Mouse (Mus musculus) kidney, embryonic 16.5 days (tissue): Measurements from ENCODE around the gene Olfr522. TPM values are rescaled to one million over a fixed set of nuclear protein-coding genes. Genes with fewer than 3 reads are reported as not detected.

ENCODE experiments used
- ATAC-seq: fragments of 200-750 bp; cut with Nextera tagmentation; 2 replicates; pipeline ENCODE4 v1.8.0; 2017; ENCODE audit warnings: moderate TSS enrichment; ENCODE audit not compliant: low FRiP score, low TSS enrichment
- H3K27ac ChIP-seq: fragments of 300-500 bp; sonication (generic); 2 replicates; pipeline ENCODE4 v1.5.1; 2014; ENCODE audit warnings: low read length
- H3K27me3 ChIP-seq: fragments of 300-500 bp; sonication (generic); 2 replicates; pipeline ENCODE4 v1.6.1; 2014; ENCODE audit warnings: low read length, control low read depth, mixed read lengths; ENCODE audit not compliant: insufficient read depth
- H3K36me3 ChIP-seq: fragments of 300-500 bp; sonication (generic); 2 replicates; pipeline ENCODE4 v1.6.1; 2014; ENCODE audit warnings: low read length, control low read depth, mixed read lengths; ENCODE audit not compliant: insufficient read depth
- H3K4me1 ChIP-seq: fragments of 300-500 bp; sonication (generic); 2 replicates; pipeline ENCODE4 v1.6.1; 2014; ENCODE audit warnings: low read length, control low read depth, mixed read lengths; ENCODE audit not compliant: insufficient read depth
- H3K4me2 ChIP-seq: fragments of 300-500 bp; sonication (generic); replicated peaks from 2 replicates; pipeline ENCODE4 v1.6.1; 2014; ENCODE audit warnings: low read depth, low read length
- H3K4me3 ChIP-seq: fragments of 300-500 bp; sonication (generic); 2 replicates; pipeline ENCODE4 v1.5.1; 2014; ENCODE audit warnings: mild to moderate bottlenecking, low read length
- H3K9ac ChIP-seq: fragments of 300-500 bp; sonication (generic); replicated peaks from 2 replicates; pipeline ENCODE4 v1.6.1; 2014; ENCODE audit warnings: low read length
- H3K9me3 ChIP-seq: fragments of 300-500 bp; sonication (generic); 2 replicates; pipeline ENCODE4 v1.6.1; 2016; ENCODE audit warnings: low read length, control low read depth
- WGBS: fragments of 180-500 bp; shearing (Covaris S2); extraction: QIAGEN DNeasy Blood & Tissue Kit; methylation state at CpG from one replicate; pipeline ENCODE4 v1.1.7; 2014; 5-methylcytosine and 5-hydroxymethylcytosine counted together
- polyA plus RNA-seq: library from polyadenylated mRNA; unstranded; fragments of >200 nt; fragmentation: Nextera tagmentation; extraction: Ambion mirVana; gene quantifications from 2 replicates; pipeline ENCODE4 v1.2.1, GENCODE M21; 2015

Olfr522 gene
- polyA plus RNA-seq, result not detected in 2 replicates

- WGBS, result 73% methylated on average over 7 of the region's 7 CpGs
- Histone ChIP-seq H3K27ac (no peak within 1 kb of the TSS), H3K9ac (no peak within 1 kb of the TSS), H3K4me3 (no peak within 1 kb of the TSS), H3K4me2 (no peak within 1 kb of the TSS), H3K4me1 (no peaks in the 10 kb centered on the region), H3K36me3 (no peaks in the 10 kb centered on the region), H3K9me3 (peaks cover 5% of the 10 kb centered on the region; the same call in 1 of the 2 replicates), H3K27me3 (no peaks in the 10 kb centered on the region)
- no peak for ATAC-seq
Observed at GRCm38 (mm10) chr7:140164664-140165063, at the start of gene Olfr522. Gene Olfr522, minus strand, starts transcription at chr7:140164764.

DNA sequence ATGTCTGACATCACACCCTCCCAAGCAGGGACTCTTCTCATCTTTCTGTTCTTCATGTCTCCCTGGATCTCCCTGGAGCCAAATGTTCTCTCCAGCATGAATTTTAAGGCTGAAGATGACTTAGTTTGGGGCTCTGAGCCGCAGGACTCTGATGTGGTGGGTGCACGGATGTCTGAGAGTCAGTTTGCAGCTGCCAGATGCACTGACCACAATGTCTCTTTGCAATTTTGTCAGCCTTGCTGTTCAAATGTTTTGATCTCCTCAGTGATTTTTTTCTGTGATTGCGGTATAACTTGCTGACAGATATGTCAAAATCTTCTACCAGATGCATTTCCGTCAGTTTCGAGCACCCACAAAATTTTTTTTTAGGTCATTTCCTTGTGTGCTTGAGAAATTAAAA, 49.3 kb upstream of the Olfr522 start:
- no peak for ATAC-seq
- 75% methylated on average over 5 of the region's 5 CpGs for WGBS
- Histone ChIP-seq H3K9me3 (no peaks in the 10 kb centered on the region), H3K4me2 (no peak overlapping the region), H3K9ac (no peak overlapping the region), H3K27ac (no peak overlapping the region), H3K36me3 (no peaks in the 10 kb centered on the region), H3K4me3 (no peak overlapping the region), H3K27me3 (no peaks in the 10 kb centered on the region), H3K4me1 (no peaks in the 10 kb centered on the region)

- Histone ChIP-seq H3K9me3 (no peaks in the 10 kb centered on the region), H3K4me2 (no peak overlapping the region), H3K27me3 (no peaks in the 10 kb centered on the region), H3K9ac (no peak overlapping the region), H3K4me1 (no peaks in the 10 kb centered on the region), H3K36me3 (no peaks in the 10 kb centered on the region), H3K4me3 (no peak overlapping the region), H3K27ac (no peak overlapping the region)
- no peak for ATAC-seq
- 75% methylated on average over 3 of the region's 3 CpGs for WGBS
Observed at GRCm38 (mm10) chr7:140208677-140209076, 44.1 kb upstream of the Olfr522 start.

- H3K36me3 ChIP-seq, result no peaks in the 10 kb centered on the region
Observed at GRCm38 (mm10) chr7:140208153-140208552, 43.6 kb upstream of the Olfr522 start.

GRCm38 (mm10) chr7:140206904-140207303, 42.3 kb upstream of the Olfr522 start:
- Histone ChIP-seq H3K4me2 (no peak overlapping the region), H3K27me3 (no peaks in the 10 kb centered on the region), H3K9me3 (no peaks in the 10 kb centered on the region), H3K36me3 (no peaks in the 10 kb centered on the region), H3K4me3 (no peak overlapping the region), H3K4me1 (no peaks in the 10 kb centered on the region), H3K9ac (no peak overlapping the region), H3K27ac (no peak overlapping the region)
- no peak for ATAC-seq
- WGBS, result 83% methylated on average over 3 of the region's 3 CpGs

More at GRCm38 (mm10) chr7:140208153-140208552, 43.6 kb upstream of the Olfr522 start:
- WGBS, result 69% methylated on average over 8 of the region's 8 CpGs
- H3K9me3 ChIP-seq, result no peaks in the 10 kb centered on the region
- ATAC-seq, result no peak
- H3K4me3 ChIP-seq, result no peak overlapping the region
- no peak overlapping the region for H3K27ac ChIP-seq
- no peak overlapping the region for H3K4me2 ChIP-seq
- H3K4me1 ChIP-seq, result no peaks in the 10 kb centered on the region
- H3K9ac ChIP-seq, result no peak overlapping the region
- no peaks in the 10 kb centered on the region for H3K27me3 ChIP-seq

- no peaks in the 10 kb centered on the region for H3K36me3 ChIP-seq
- H3K4me1 ChIP-seq, result no peaks in the 10 kb centered on the region
- no peak for ATAC-seq
- no peak within 1 kb of the TSS for H3K27ac ChIP-seq
- H3K27me3 ChIP-seq, result no peaks in the 10 kb centered on the region
- H3K9ac ChIP-seq, result no peak within 1 kb of the TSS
- no peak within 1 kb of the TSS for H3K4me3 ChIP-seq
- no peak within 1 kb of the TSS for H3K4me2 ChIP-seq
- H3K9me3 ChIP-seq, result no peaks in the 10 kb centered on the region
Observed at GRCm38 (mm10) chr7:140205864-140206263, 41.3 kb upstream of the Olfr522 start, which contains the start of gene Olfr524. Gene Olfr524, minus strand, starts transcription at chr7:140205964.

GRCm38 (mm10) chr7:140201090-140201489, 36.5 kb upstream of the Olfr522 start:
- no peaks in the 10 kb centered on the region for H3K27me3 ChIP-seq
- H3K27ac ChIP-seq, result no peak overlapping the region
- WGBS, result 84% methylated on average over 4 of the region's 4 CpGs
- H3K9ac ChIP-seq, result no peak overlapping the region
- H3K4me2 ChIP-seq, result no peak overlapping the region
- no peaks in the 10 kb centered on the region for H3K36me3 ChIP-seq
- no peak for ATAC-seq
- no peaks in the 10 kb centered on the region for H3K9me3 ChIP-seq
- H3K4me3 ChIP-seq, result no peak overlapping the region
- H3K4me1 ChIP-seq, result no peaks in the 10 kb centered on the region

GRCm38 (mm10) chr7:140196002-140196401, 31.4 kb upstream of the Olfr522 start:
- WGBS, result 85% methylated on average over 8 of the region's 8 CpGs
- Histone ChIP-seq H3K9ac (no peak overlapping the region), H3K4me3 (no peak overlapping the region), H3K4me2 (no peak overlapping the region), H3K27ac (no peak overlapping the region), H3K9me3 (no peaks in the 10 kb centered on the region), H3K27me3 (no peaks in the 10 kb centered on the region), H3K36me3 (no peaks in the 10 kb centered on the region), H3K4me1 (no peaks in the 10 kb centered on the region)
- no peak for ATAC-seq

- Histone ChIP-seq H3K4me2 (no peak overlapping the region), H3K27ac (no peak overlapping the region), H3K27me3 (no peaks in the 10 kb centered on the region), H3K36me3 (no peaks in the 10 kb centered on the region), H3K9ac (no peak overlapping the region), H3K4me3 (no peak overlapping the region), H3K9me3 (no peaks in the 10 kb centered on the region), H3K4me1 (no peaks in the 10 kb centered on the region)
- WGBS, result 84% methylated on average over 4 of the region's 4 CpGs
- no peak for ATAC-seq
Observed at GRCm38 (mm10) chr7:140194031-140194430, 29.5 kb upstream of the Olfr522 start.

GRCm38 (mm10) chr7:140192851-140193250, 28.3 kb upstream of the Olfr522 start:
- Histone ChIP-seq H3K9me3 (no peaks in the 10 kb centered on the region), H3K27ac (no peak overlapping the region), H3K4me1 (no peaks in the 10 kb centered on the region), H3K9ac (no peak overlapping the region), H3K4me2 (no peak overlapping the region), H3K4me3 (no peak overlapping the region), H3K27me3 (no peaks in the 10 kb centered on the region), H3K36me3 (no peaks in the 10 kb centered on the region)
- 74% methylated on average over 2 of the region's 2 CpGs for WGBS
- no peak for ATAC-seq
